Mouse (Mus musculus): Measurements from ENCODE around the gene Ccdc34. TPM values are rescaled to one million over a fixed set of nuclear protein-coding genes. Genes with fewer than 3 reads are reported as not detected.
A peak's percentile ranks its signal among the peaks of the same experiment; 100 is the strongest.

Ccdc34 gene
- polyA plus RNA-seq (2012; fragmentation: generic; extraction: Trizol) = 11.0 TPM

GRCm38 (mm10) chr2:110017616-110018505 is at the start of gene Ccdc34:
Gene Ccdc34, plus strand, starts transcription at chr2:110017817.
- TF ChIP-seq REST (IDR thresholded peaks at IDR 0.05; ENCODE audit: insufficient read depth, insufficient read length) (no peak), MYOG (IDR thresholded peaks at IDR 0.05; ENCODE audit: control insufficient read depth in 1 of 3, insufficient read depth in 1 of 3, insufficient read length in 2 of 3, low read depth in 2 of 3) (no peak), CEBPB (IDR thresholded peaks at IDR 0.05; ENCODE audit: insufficient read depth, poor library complexity, severe bottlenecking) (no peak), E2F4 (IDR thresholded peaks at IDR 0.05; ENCODE audit: insufficient read depth) (peak; percentile 86), MYOD1 (IDR thresholded peaks at IDR 0.05; ENCODE audit: control insufficient read depth in 1 of 3, insufficient read length in 2 of 3, low read depth in 2 of 3) (no peak), MAX (IDR thresholded peaks at IDR 0.05; ENCODE audit: low read depth) (no peak), POLR2AphosphoS2 (IDR thresholded peaks at IDR 0.05; ENCODE audit: insufficient read length, low read depth) (no peak), TCF12 (IDR thresholded peaks at IDR 0.05; ENCODE audit: insufficient read depth, poor library complexity, severe bottlenecking) (no peak), USF1 (IDR thresholded peaks at IDR 0.05; ENCODE audit: low read depth) (no peak), POLR2A (IDR thresholded peaks at IDR 0.05; ENCODE audit: insufficient read length, low read depth) (peak; percentile 67), TCF3 (IDR thresholded peaks at IDR 0.05; ENCODE audit: insufficient read length, low read depth) (no peak)
- Histone ChIP-seq H3K27me3 (ENCODE audit: control insufficient read depth, insufficient read depth, insufficient read length) (no peaks in the 10 kb centered on the region), H3K79me2 (ENCODE audit: control insufficient read depth, insufficient read depth) (peaks cover 30% of the 10 kb centered on the region), H3K4me3 (peak within 1 kb of the TSS; percentile 60), H3ac (ENCODE audit: control insufficient read depth, insufficient read length) (peak within 1 kb of the TSS; percentile 28), H3K36me3 (ENCODE audit: control insufficient read depth, insufficient read depth) (no peaks in the 10 kb centered on the region), H3K4me2 (ENCODE audit: low read depth) (peak within 1 kb of the TSS; percentile 99)

- H3K27me3 ChIP-seq (ENCODE audit: control insufficient read depth, insufficient read depth, insufficient read length) = no peaks in the 10 kb centered on the region
- no peak overlapping the region for H3K4me3 ChIP-seq
- no peak overlapping the region for H3ac ChIP-seq (ENCODE audit: control insufficient read depth, insufficient read length)
- H3K36me3 ChIP-seq (ENCODE audit: control insufficient read depth, insufficient read depth) = no peaks in the 10 kb centered on the region
- TF ChIP-seq POLR2AphosphoS2 (IDR thresholded peaks at IDR 0.05; ENCODE audit: insufficient read length, low read depth) (no peak), REST (IDR thresholded peaks at IDR 0.05; ENCODE audit: insufficient read depth, insufficient read length) (no peak), TCF12 (IDR thresholded peaks at IDR 0.05; ENCODE audit: insufficient read depth, poor library complexity, severe bottlenecking) (no peak), MYOG (IDR thresholded peaks at IDR 0.05; ENCODE audit: control insufficient read depth in 1 of 3, insufficient read depth in 1 of 3, insufficient read length in 2 of 3, low read depth in 2 of 3) (no peak), POLR2A (IDR thresholded peaks at IDR 0.05; ENCODE audit: insufficient read length, low read depth) (no peak), E2F4 (IDR thresholded peaks at IDR 0.05; ENCODE audit: insufficient read depth) (no peak), USF1 (IDR thresholded peaks at IDR 0.05; ENCODE audit: low read depth) (no peak), TCF3 (IDR thresholded peaks at IDR 0.05; ENCODE audit: insufficient read length, low read depth) (no peak), MAX (IDR thresholded peaks at IDR 0.05; ENCODE audit: low read depth) (no peak), SRF (IDR thresholded peaks at IDR 0.05; ENCODE audit: control insufficient read depth, insufficient read length, low read depth) (no peak), CEBPB (IDR thresholded peaks at IDR 0.05; ENCODE audit: insufficient read depth, poor library complexity, severe bottlenecking) (no peak), MYOD1 (IDR thresholded peaks at IDR 0.05; ENCODE audit: control insufficient read depth in 1 of 3, insufficient read length in 2 of 3, low read depth in 2 of 3) (no peak)
- H3K4me2 ChIP-seq (ENCODE audit: low read depth) = no peak overlapping the region
- peaks cover 31% of the 10 kb centered on the region for H3K79me2 ChIP-seq (ENCODE audit: control insufficient read depth, insufficient read depth)
Observed at GRCm38 (mm10) chr2:109969381-109969780, 48.2 kb upstream of the Ccdc34 start.

- Histone ChIP-seq H3K27me3 (ENCODE audit: control insufficient read depth, insufficient read depth, insufficient read length) (no peaks in the 10 kb centered on the region), H3K4me2 (ENCODE audit: low read depth) (no peak overlapping the region), H3K36me3 (ENCODE audit: control insufficient read depth, insufficient read depth) (no peaks in the 10 kb centered on the region), H3ac (ENCODE audit: control insufficient read depth, insufficient read length) (no peak overlapping the region), H3K79me2 (ENCODE audit: control insufficient read depth, insufficient read depth) (peaks cover 31% of the 10 kb centered on the region), H3K4me3 (no peak overlapping the region)
- no peak for TF ChIP-seq SRF (IDR thresholded peaks at IDR 0.05; ENCODE audit: control insufficient read depth, insufficient read length, low read depth)
- TF ChIP-seq CEBPB (IDR thresholded peaks at IDR 0.05; ENCODE audit: insufficient read depth, poor library complexity, severe bottlenecking) = no peak
- no peak for TF ChIP-seq REST (IDR thresholded peaks at IDR 0.05; ENCODE audit: insufficient read depth, insufficient read length)
- TF ChIP-seq MYOD1 (IDR thresholded peaks at IDR 0.05; ENCODE audit: control insufficient read depth in 1 of 3, insufficient read length in 2 of 3, low read depth in 2 of 3) = no peak
- no peak for TF ChIP-seq E2F4 (IDR thresholded peaks at IDR 0.05; ENCODE audit: insufficient read depth)
- no peak for TF ChIP-seq MAX (IDR thresholded peaks at IDR 0.05; ENCODE audit: low read depth)
- no peak for TF ChIP-seq TCF3 (IDR thresholded peaks at IDR 0.05; ENCODE audit: insufficient read length, low read depth)
- TF ChIP-seq POLR2A (IDR thresholded peaks at IDR 0.05; ENCODE audit: insufficient read length, low read depth) = no peak
- TF ChIP-seq MYOG (IDR thresholded peaks at IDR 0.05; ENCODE audit: control insufficient read depth in 1 of 3, insufficient read depth in 1 of 3, insufficient read length in 2 of 3, low read depth in 2 of 3) = no peak
- TF ChIP-seq TCF12 (IDR thresholded peaks at IDR 0.05; ENCODE audit: insufficient read depth, poor library complexity, severe bottlenecking) = no peak
- no peak for TF ChIP-seq USF1 (IDR thresholded peaks at IDR 0.05; ENCODE audit: low read depth)
- TF ChIP-seq POLR2AphosphoS2 (IDR thresholded peaks at IDR 0.05; ENCODE audit: insufficient read length, low read depth) = no peak
Observed at GRCm38 (mm10) chr2:109969926-109970532, 47.6 kb upstream of the Ccdc34 start.

GRCm38 (mm10) chr2:109970744-109971410 is 46.7 kb upstream of the Ccdc34 start:
- TF ChIP-seq MAX (IDR thresholded peaks at IDR 0.05; ENCODE audit: low read depth) (no peak), POLR2A (IDR thresholded peaks at IDR 0.05; ENCODE audit: insufficient read length, low read depth) (no peak), SRF (IDR thresholded peaks at IDR 0.05; ENCODE audit: control insufficient read depth, insufficient read length, low read depth) (no peak), POLR2AphosphoS2 (IDR thresholded peaks at IDR 0.05; ENCODE audit: insufficient read length, low read depth) (no peak), REST (IDR thresholded peaks at IDR 0.05; ENCODE audit: insufficient read depth, insufficient read length) (no peak), TCF12 (IDR thresholded peaks at IDR 0.05; ENCODE audit: insufficient read depth, poor library complexity, severe bottlenecking) (no peak), MYOD1 (IDR thresholded peaks at IDR 0.05; ENCODE audit: control insufficient read depth in 1 of 3, insufficient read length in 2 of 3, low read depth in 2 of 3) (no peak), E2F4 (IDR thresholded peaks at IDR 0.05; ENCODE audit: insufficient read depth) (no peak), MYOG (IDR thresholded peaks at IDR 0.05; ENCODE audit: control insufficient read depth in 1 of 3, insufficient read depth in 1 of 3, insufficient read length in 2 of 3, low read depth in 2 of 3) (no peak), USF1 (IDR thresholded peaks at IDR 0.05; ENCODE audit: low read depth) (no peak), TCF3 (IDR thresholded peaks at IDR 0.05; ENCODE audit: insufficient read length, low read depth) (no peak), CEBPB (IDR thresholded peaks at IDR 0.05; ENCODE audit: insufficient read depth, poor library complexity, severe bottlenecking) (no peak)
- Histone ChIP-seq H3ac (ENCODE audit: control insufficient read depth, insufficient read length) (no peak overlapping the region), H3K27me3 (ENCODE audit: control insufficient read depth, insufficient read depth, insufficient read length) (no peaks in the 10 kb centered on the region), H3K36me3 (ENCODE audit: control insufficient read depth, insufficient read depth) (no peaks in the 10 kb centered on the region), H3K4me3 (no peak overlapping the region), H3K79me2 (ENCODE audit: control insufficient read depth, insufficient read depth) (peaks cover 28% of the 10 kb centered on the region), H3K4me2 (ENCODE audit: low read depth) (no peak overlapping the region)

Data from myocyte (in vitro differentiated cells).